Mouse (Mus musculus) neural tube, embryonic 13.5 days (tissue): ENCODE measurements at regions not wholly inside any gene's neighbourhood (a gene's known extent, or its start where the extent isn't known, plus 50 kb on each side); places are given as distances from the start of the nearest gene placed in this dataset.
A peak's percentile ranks its signal among the peaks of the same experiment; 100 is the strongest.

Source experiments
- ATAC-seq: fragments of 200-750 bp; cut with Nextera tagmentation; 2 replicates; pipeline ENCODE4 v1.8.0; 2017; ENCODE audit warnings: low read depth, mild to moderate bottlenecking, moderate TSS enrichment, moderate library complexity
- H3K27ac ChIP-seq: fragments of 300-500 bp; sonication (generic); replicated peaks from 2 replicates; pipeline ENCODE4 v1.5.1; 2015; ENCODE audit warnings: moderate library complexity, mild to moderate bottlenecking, inconsistent platforms
- H3K27me3 ChIP-seq: fragments of 300-500 bp; sonication (generic); 2 replicates; pipeline ENCODE4 v1.6.1; 2015; ENCODE audit warnings: mild to moderate bottlenecking, inconsistent platforms
- H3K36me3 ChIP-seq: fragments of 300-500 bp; sonication (generic); 2 replicates; pipeline ENCODE4 v1.6.1; 2015; ENCODE audit warnings: mild to moderate bottlenecking, inconsistent platforms
- H3K4me1 ChIP-seq: fragments of 300-500 bp; sonication (generic); replicated peaks from 2 replicates; pipeline ENCODE4 v1.6.1; 2015; ENCODE audit warnings: inconsistent platforms
- H3K4me2 ChIP-seq: fragments of 300-500 bp; sonication (generic); 2 replicates; pipeline ENCODE4 v1.6.1; 2015; ENCODE audit warnings: inconsistent platforms, mild to moderate bottlenecking, moderate library complexity
- H3K4me3 ChIP-seq: fragments of 300-500 bp; sonication (generic); 2 replicates; pipeline ENCODE4 v1.5.1; 2015; ENCODE audit warnings: mild to moderate bottlenecking, inconsistent platforms
- H3K9ac ChIP-seq: fragments of 300-500 bp; sonication (generic); 2 replicates; pipeline ENCODE4 v1.6.1; 2015; ENCODE audit warnings: moderate library complexity, mild to moderate bottlenecking, inconsistent platforms
- H3K9me3 ChIP-seq: fragments of 300-500 bp; sonication (generic); 2 replicates; pipeline ENCODE4 v1.6.1; 2016; ENCODE audit warnings: inconsistent platforms
- WGBS: fragments of 180-500 bp; shearing (Covaris S2); methylation state at CpG from one replicate; pipeline ENCODE4 v1.1.7; 2015; 5-methylcytosine and 5-hydroxymethylcytosine counted together

GRCm38 (mm10) chr16:50846505-50846904 lies 255.6 kb upstream of the Ccdc54 start:
- Histone ChIP-seq H3K9me3 (no peaks in the 10 kb centered on the region), H3K27ac (no peak overlapping the region), H3K27me3 (no peaks in the 10 kb centered on the region), H3K4me2 (no peak overlapping the region), H3K9ac (no peak overlapping the region), H3K4me3 (no peak overlapping the region), H3K36me3 (no peaks in the 10 kb centered on the region), H3K4me1 (peaks cover 5% of the 10 kb centered on the region; the same call in 1 of the 2 replicates)
- no peak for ATAC-seq
- WGBS: 62% methylated on average over 4 of the region's 4 CpGs

GRCm38 (mm10) chr16:50841677-50842580 lies 251.0 kb upstream of the Ccdc54 start:
- Histone ChIP-seq H3K9ac (0 out of 2 replicates have a peak overlapping the region, but pooled peaks have one; percentile 34), H3K4me1 (peaks cover 5% of the 10 kb centered on the region; the same call in 1 of the 2 replicates), H3K27me3 (no peaks in the 10 kb centered on the region), H3K4me3 (peak overlapping the region; percentile 8; the same call in 1 of the 2 replicates), H3K27ac (no peak overlapping the region), H3K4me2 (peak overlapping the region; percentile 39), H3K36me3 (no peaks in the 10 kb centered on the region), H3K9me3 (no peaks in the 10 kb centered on the region)
- WGBS: 41% methylated on average over 15 of the region's 15 CpGs
- peak; percentile 89 for ATAC-seq

DNA sequence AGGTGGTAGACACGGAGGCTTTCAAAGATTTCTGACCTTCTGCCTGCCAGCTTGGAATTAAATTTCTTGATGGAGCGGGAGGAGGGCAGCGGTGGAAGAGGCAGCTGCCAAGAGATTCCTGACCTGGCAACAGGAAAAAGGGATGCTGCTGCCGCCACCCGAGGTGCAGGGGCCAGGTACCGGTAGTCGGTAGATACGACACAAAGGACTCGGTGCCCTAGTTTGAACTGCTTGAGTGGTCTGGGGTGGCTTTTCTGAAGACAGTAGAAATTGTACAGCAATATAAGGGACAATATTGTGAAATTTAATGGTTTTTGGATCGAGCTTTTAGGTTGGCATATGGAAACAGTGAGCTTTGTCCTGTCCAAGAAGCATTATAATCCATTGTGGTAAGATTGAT lies 250.3 kb upstream of the Ccdc54 start:
- H3K9ac ChIP-seq: no peak overlapping the region
- WGBS: 72% methylated on average over 10 of the region's 10 CpGs
- H3K4me2 ChIP-seq: no peak overlapping the region
- no peak overlapping the region for H3K27ac ChIP-seq
- no peaks in the 10 kb centered on the region for H3K9me3 ChIP-seq
- H3K36me3 ChIP-seq: no peaks in the 10 kb centered on the region
- no peak overlapping the region for H3K4me3 ChIP-seq
- no peak for ATAC-seq
- no peaks in the 10 kb centered on the region for H3K27me3 ChIP-seq
- peaks cover 5% of the 10 kb centered on the region; the same call in 1 of the 2 replicates for H3K4me1 ChIP-seq

DNA sequence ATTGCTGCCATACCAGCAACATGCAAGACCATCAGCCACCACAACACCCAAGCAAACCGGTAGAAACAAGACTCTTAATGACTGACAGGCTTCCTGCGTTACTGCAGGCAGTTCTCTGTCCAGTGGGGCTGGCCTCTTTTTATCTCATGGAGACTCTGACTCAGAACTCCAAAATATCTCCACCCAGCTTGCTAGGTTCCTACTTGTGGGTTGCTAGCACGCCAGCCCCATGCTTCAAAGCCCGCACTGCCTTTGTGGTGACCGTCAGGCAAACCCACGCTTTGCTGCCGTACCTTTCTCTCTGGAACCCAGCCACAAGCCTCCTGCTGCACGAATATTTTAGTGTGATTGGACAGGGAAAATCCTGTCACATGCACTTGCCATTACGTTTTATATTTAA lies 248.7 kb upstream of the Ccdc54 start:
- Histone ChIP-seq H3K9ac (no peak overlapping the region), H3K36me3 (no peaks in the 10 kb centered on the region), H3K4me3 (no peak overlapping the region), H3K4me2 (no peak overlapping the region), H3K9me3 (no peaks in the 10 kb centered on the region), H3K27ac (no peak overlapping the region), H3K27me3 (no peaks in the 10 kb centered on the region), H3K4me1 (peaks cover 5% of the 10 kb centered on the region; the same call in 1 of the 2 replicates)
- WGBS: 75% methylated on average over 9 of the region's 9 CpGs
- no peak for ATAC-seq

DNA sequence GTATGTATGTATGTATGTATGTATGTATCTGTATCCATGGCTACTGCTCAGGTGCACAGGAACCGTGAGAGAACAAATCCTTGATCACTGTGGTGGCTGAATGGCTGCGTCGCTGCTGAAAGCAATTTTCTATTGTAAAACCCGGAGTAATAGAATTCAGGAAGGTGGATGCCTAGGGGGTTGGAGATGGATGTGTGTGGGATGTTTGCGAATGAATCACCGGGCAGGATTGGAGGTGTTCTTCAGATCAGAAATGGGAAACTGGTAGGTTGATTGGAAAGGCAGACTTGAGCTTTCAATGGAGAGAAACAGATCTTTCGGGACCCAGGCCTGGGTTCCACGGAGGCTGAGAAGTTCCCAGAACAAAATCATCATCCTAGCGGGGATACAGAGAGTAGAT lies 246.5 kb upstream of the Ccdc54 start:
- Histone ChIP-seq H3K9ac (no peak overlapping the region), H3K9me3 (no peaks in the 10 kb centered on the region), H3K36me3 (no peaks in the 10 kb centered on the region), H3K27me3 (no peaks in the 10 kb centered on the region), H3K4me2 (no peak overlapping the region), H3K4me1 (peaks cover 5% of the 10 kb centered on the region; the same call in 1 of the 2 replicates), H3K27ac (no peak overlapping the region), H3K4me3 (no peak overlapping the region)
- 81% methylated on average over 9 of the region's 9 CpGs for WGBS
- ATAC-seq: no peak

DNA sequence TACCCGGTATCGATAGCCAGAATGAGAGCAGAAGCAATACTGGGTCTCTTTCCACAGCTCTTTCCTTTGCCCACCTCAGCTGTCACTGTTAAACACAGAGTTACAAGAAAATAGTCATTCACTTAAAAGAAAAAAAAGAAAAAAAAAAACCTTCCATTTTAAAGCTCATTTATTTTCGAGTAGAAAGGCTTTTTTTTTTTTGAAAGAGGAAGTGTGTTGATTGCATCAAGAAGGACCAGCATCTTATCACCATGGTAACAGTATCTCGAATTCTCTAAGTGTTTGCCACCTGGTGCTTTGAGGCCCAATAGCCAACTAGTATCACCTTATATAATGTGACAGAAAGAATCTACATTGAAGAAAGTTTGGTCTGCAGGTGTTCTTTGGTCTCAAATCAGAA lies 245.5 kb upstream of the Ccdc54 start:
- Histone ChIP-seq H3K9me3 (no peaks in the 10 kb centered on the region), H3K9ac (no peak overlapping the region), H3K4me3 (no peak overlapping the region), H3K4me2 (no peak overlapping the region), H3K4me1 (no peaks in the 10 kb centered on the region), H3K36me3 (no peaks in the 10 kb centered on the region), H3K27ac (no peak overlapping the region), H3K27me3 (no peaks in the 10 kb centered on the region)
- no peak for ATAC-seq
- 74% methylated on average over 4 of the region's 4 CpGs for WGBS

- ATAC-seq: no peak
- Histone ChIP-seq H3K9ac (no peak overlapping the region), H3K36me3 (no peaks in the 10 kb centered on the region), H3K27me3 (no peaks in the 10 kb centered on the region), H3K4me1 (no peaks in the 10 kb centered on the region), H3K4me3 (no peak overlapping the region), H3K9me3 (no peaks in the 10 kb centered on the region), H3K4me2 (no peak overlapping the region), H3K27ac (no peak overlapping the region)
- WGBS: 92% methylated on average over 2 of the region's 2 CpGs
Measured at GRCm38 (mm10) chr16:50833357-50833756, 242.4 kb upstream of the Ccdc54 start.

- Histone ChIP-seq H3K9me3 (no peaks in the 10 kb centered on the region), H3K27me3 (no peaks in the 10 kb centered on the region), H3K4me3 (no peak overlapping the region), H3K27ac (no peak overlapping the region), H3K9ac (no peak overlapping the region), H3K4me1 (peaks cover 7% of the 10 kb centered on the region), H3K4me2 (no peak overlapping the region), H3K36me3 (no peaks in the 10 kb centered on the region)
- ATAC-seq: peak; percentile 61; the same call in 1 of the 2 replicates
- 36% methylated on average over 7 of the region's 7 CpGs for WGBS
Measured at GRCm38 (mm10) chr16:50822352-50822751, 231.4 kb upstream of the Ccdc54 start.

DNA sequence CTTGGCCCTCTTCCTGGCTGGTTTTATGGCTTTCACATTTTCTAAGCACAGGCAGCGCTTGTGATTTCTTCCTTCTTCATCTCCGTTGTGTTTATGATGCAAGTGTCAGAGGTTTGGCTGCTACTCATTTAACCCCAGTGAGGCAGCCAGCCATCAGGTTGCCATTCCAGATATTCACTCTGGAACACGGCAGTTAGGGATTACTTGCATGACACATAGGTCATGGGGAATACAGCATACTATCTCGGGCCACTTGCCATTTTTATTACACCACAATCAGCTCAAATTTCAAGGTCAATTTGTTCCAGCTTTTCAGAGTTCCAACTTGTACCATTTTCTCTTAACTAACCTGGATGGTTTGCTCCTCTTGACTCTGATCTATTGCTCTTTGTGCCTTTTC lies 223.7 kb upstream of the Ccdc54 start:
- ATAC-seq: no peak
- 50% methylated on average over 4 of the region's 4 CpGs for WGBS
- H3K27ac ChIP-seq: no peak overlapping the region

GRCm38 (mm10) chr16:50799145-50799794 lies 208.3 kb upstream of the Ccdc54 start:
- H3K4me1 ChIP-seq: peaks cover 7% of the 10 kb centered on the region; the same call in 1 of the 2 replicates
- no peak overlapping the region for H3K4me3 ChIP-seq
- H3K9ac ChIP-seq: no peak overlapping the region
- no peak overlapping the region for H3K4me2 ChIP-seq
- H3K36me3 ChIP-seq: no peaks in the 10 kb centered on the region
- no peaks in the 10 kb centered on the region for H3K9me3 ChIP-seq
- H3K27ac ChIP-seq: no peak overlapping the region
- 49% methylated on average over 10 of the region's 10 CpGs for WGBS
- peak; percentile 50 for ATAC-seq
- no peaks in the 10 kb centered on the region for H3K27me3 ChIP-seq

More for the DNA sequence above, 223.7 kb upstream of the Ccdc54 start:
- no peak overlapping the region for H3K4me2 ChIP-seq
- no peak overlapping the region for H3K9ac ChIP-seq
- H3K27me3 ChIP-seq: no peaks in the 10 kb centered on the region
- no peaks in the 10 kb centered on the region for H3K36me3 ChIP-seq
- no peak overlapping the region for H3K4me3 ChIP-seq
- no peaks in the 10 kb centered on the region for H3K4me1 ChIP-seq
- H3K9me3 ChIP-seq: no peaks in the 10 kb centered on the region

GRCm38 (mm10) chr16:50798095-50798494 lies 207.1 kb upstream of the Ccdc54 start:
- Histone ChIP-seq H3K36me3 (no peaks in the 10 kb centered on the region), H3K9me3 (no peaks in the 10 kb centered on the region), H3K9ac (no peak overlapping the region), H3K27ac (no peak overlapping the region), H3K27me3 (no peaks in the 10 kb centered on the region), H3K4me1 (peaks cover 7% of the 10 kb centered on the region; the same call in 1 of the 2 replicates), H3K4me3 (no peak overlapping the region), H3K4me2 (no peak overlapping the region)
- WGBS: 82% methylated on average over 6 of the region's 6 CpGs
- no peak for ATAC-seq

GRCm38 (mm10) chr16:50792960-50793359 lies 202.0 kb upstream of the Ccdc54 start:
- H3K9ac ChIP-seq: no peak overlapping the region
- no peak overlapping the region for H3K27ac ChIP-seq
- no peaks in the 10 kb centered on the region for H3K36me3 ChIP-seq
- H3K9me3 ChIP-seq: no peaks in the 10 kb centered on the region
- H3K4me1 ChIP-seq: peaks cover 7% of the 10 kb centered on the region; the same call in 1 of the 2 replicates
- no peak for ATAC-seq
- WGBS: 86% methylated on average over 2 of the region's 2 CpGs
- H3K4me2 ChIP-seq: no peak overlapping the region
- no peak overlapping the region for H3K4me3 ChIP-seq
- H3K27me3 ChIP-seq: no peaks in the 10 kb centered on the region
